In genomic region chr1:89646326-89647018, GRCm38 (mm10) we compare ENCODE assay signal across 9 mouse cellular contexts.
DNase-seq lines count a peak whose midpoint lies in the region; ATAC-seq and TF ChIP-seq lines count a peak whose summit lies in the region.
"Had no signal": no experiment of that assay in that cellular context is flagged by ENCODE, and none has a peak within 500 bp of the region (broad histone marks: within the 10 kb centered on the region; RNA-seq: fewer than 3 reads in every experiment).

No protein-coding gene starts in this region.

- TF ChIP-seq POLR2A in heart, adult 2 months (IDR thresholded peaks at IDR 0.05; ENCODE audit: insufficient read depth, low read depth, low read length): no peak

- H3K4me3 ChIP-seq in heart, adult 2 months: no peak overlapping the region
- peak overlapping the region; percentile 36 for H3K4me3 ChIP-seq in kidney, embryonic 15.5 days (replicated peaks)
- H3K4me3 ChIP-seq in liver, embryonic 15.5 days (replicated peaks): no peak overlapping the region
- H3K4me3 ChIP-seq in neural tube, embryonic 14.5 days (ENCODE audit: low read depth, low read length): no peak overlapping the region
- H3K4me3 ChIP-seq: erythroblast, embryonic 14.5 days had no signal

- peaks cover 3% of the 10 kb centered on the region for H3K4me1 ChIP-seq in heart, adult 2 months (ENCODE audit: control insufficient read depth, insufficient read depth, low read length)
- peaks cover 22% of the 10 kb centered on the region for H3K4me1 ChIP-seq in kidney, embryonic 15.5 days
- peaks cover 7% of the 10 kb centered on the region for H3K4me1 ChIP-seq in liver, embryonic 15.5 days (replicated peaks)
- peaks cover 5% of the 10 kb centered on the region; the same call in 1 of the 2 replicates for H3K4me1 ChIP-seq in neural tube, embryonic 14.5 days (ENCODE audit: control insufficient read depth, insufficient read depth, low read length)

- 25% methylated on average over 4 of the region's 4 CpGs for WGBS in heart, adult 2 months
- WGBS in kidney, embryonic 15.5 days: 28% methylated on average over 4 of the region's 4 CpGs
- WGBS in liver, embryonic 15.5 days (ENCODE audit: insufficient replicate concordance): 18% methylated on average over 4 of the region's 4 CpGs
- 11% methylated on average over 4 of the region's 4 CpGs for WGBS in neural tube, embryonic 14.5 days

- TF ChIP-seq EP300 in heart, adult 2 months (IDR thresholded peaks at IDR 0.05; ENCODE audit: insufficient read depth, low read depth, low read length): peak; percentile 68; the same call in 1 of the 2 replicates

- DNase-seq in CD4-positive, CD25-positive, alpha-beta regulatory T cell, adult 2 months (ENCODE audit: low read depth, low spot score): peak; percentile 78
- DNase-seq in adrenal gland, adult 2 months: peak; percentile 73
- DNase-seq in embryo, embryonic 10.5 days (ENCODE audit: low spot score): peak; percentile 86
- DNase-seq in heart, adult 2 months: peak; percentile 70 to 73
- peak; percentile 80 for DNase-seq in testis, postnatal 10 days (ENCODE audit: low spot score)

- H3K4me2 ChIP-seq in kidney, embryonic 15.5 days: peak overlapping the region; percentile 60
- peak overlapping the region; percentile 40; the same call in 1 of the 2 replicates for H3K4me2 ChIP-seq in liver, embryonic 15.5 days
- H3K4me2 ChIP-seq in neural tube, embryonic 14.5 days (ENCODE audit: low read depth, low read length): no peak overlapping the region

- intact Hi-C loops in heart, adult 2 months (cut with DNase I): loop anchor here (1.0 to 10.0 kb wide), 3 partner anchors 101 to 948 kb away; no protein-coding TSS in a partner anchor

- peak; percentile 97; the same call in 1 of the 2 replicates for TF ChIP-seq CTCF in heart, adult 2 months (IDR thresholded peaks at IDR 0.05)

- no peaks in the 10 kb centered on the region for H3K79me2 ChIP-seq in heart, adult 2 months (replicated peaks; ENCODE audit: control insufficient read depth, insufficient read depth, low read length)

- peak; percentile 68 for ATAC-seq in kidney, embryonic 15.5 days (replicated peaks; ENCODE audit: low FRiP score)
- ATAC-seq in liver, embryonic 15.5 days (ENCODE audit: insufficient read depth): peak; percentile 18; the same call in 1 of the 2 replicates
- peak; percentile 52; the same call in 1 of the 2 replicates for ATAC-seq in neural tube, embryonic 14.5 days (ENCODE audit: low read depth)

- H3K9me3 ChIP-seq in kidney, embryonic 15.5 days (replicated peaks): no peaks in the 10 kb centered on the region
- H3K9me3 ChIP-seq in liver, embryonic 15.5 days (replicated peaks): no peaks in the 10 kb centered on the region
- H3K9me3 ChIP-seq in neural tube, embryonic 14.5 days (ENCODE audit: control insufficient read depth, low read length): no peaks in the 10 kb centered on the region

- H3K36me3 ChIP-seq in heart, adult 2 months (ENCODE audit: control insufficient read depth, insufficient read depth, low read length): no peaks in the 10 kb centered on the region
- no peaks in the 10 kb centered on the region; the same call in 1 of the 2 replicates for H3K36me3 ChIP-seq in kidney, embryonic 15.5 days
- H3K36me3 ChIP-seq in liver, embryonic 15.5 days (replicated peaks): no peaks in the 10 kb centered on the region
- peaks cover 5% of the 10 kb centered on the region; the same call in 1 of the 2 replicates for H3K36me3 ChIP-seq in neural tube, embryonic 14.5 days (ENCODE audit: control insufficient read depth, insufficient read depth, low read length)

- no peak overlapping the region for H3K27ac ChIP-seq in heart, adult 2 months
- no peak overlapping the region for H3K27ac ChIP-seq in kidney, embryonic 15.5 days
- no peak overlapping the region for H3K27ac ChIP-seq in liver, embryonic 15.5 days (replicated peaks)
- no peak overlapping the region for H3K27ac ChIP-seq in neural tube, embryonic 14.5 days (ENCODE audit: low read depth, low read length)

- H3K9ac ChIP-seq in heart, adult 2 months (ENCODE audit: low read depth, low read length): no peak overlapping the region
- H3K9ac ChIP-seq in kidney, embryonic 15.5 days: no peak overlapping the region
- no peak overlapping the region for H3K9ac ChIP-seq in liver, embryonic 15.5 days
- no peak overlapping the region for H3K9ac ChIP-seq in neural tube, embryonic 14.5 days (replicated peaks; ENCODE audit: low read depth, low read length)

- no peaks in the 10 kb centered on the region for H3K27me3 ChIP-seq in heart, adult 2 months (ENCODE audit: control insufficient read depth, insufficient read depth, low read length)
- H3K27me3 ChIP-seq in kidney, embryonic 15.5 days: 0 out of 2 replicates have a peak, but pooled peaks cover 4% of the 10 kb centered on the region
- no peaks in the 10 kb centered on the region for H3K27me3 ChIP-seq in liver, embryonic 15.5 days
- no peaks in the 10 kb centered on the region for H3K27me3 ChIP-seq in neural tube, embryonic 14.5 days (ENCODE audit: control insufficient read depth, insufficient read depth, low read length)

Comparison
In these comparisons a context has a peak if more than half of its experiments do, and no peak if none do; other contexts are left out.
1. ATAC-seq: peak in every context shown above with its lines; median percentile 68 in kidney, embryonic 15.5 days; 52 in neural tube, embryonic 14.5 days; 18 in liver, embryonic 15.5 days.